Mouse (Mus musculus) adrenal gland, adult (tissue): ENCODE data around the gene Atp9a.

Experiments used
- DNase-seq, 2 experiments: peaks; one replicate each; pipeline ENCODE4 v3.0.0; 2022 to 2023; ENCODE audit warnings: low spot score in 1 of 2; ENCODE audit not compliant: inconsistent age in 2 of 2

The Atp9a gene

DNA sequence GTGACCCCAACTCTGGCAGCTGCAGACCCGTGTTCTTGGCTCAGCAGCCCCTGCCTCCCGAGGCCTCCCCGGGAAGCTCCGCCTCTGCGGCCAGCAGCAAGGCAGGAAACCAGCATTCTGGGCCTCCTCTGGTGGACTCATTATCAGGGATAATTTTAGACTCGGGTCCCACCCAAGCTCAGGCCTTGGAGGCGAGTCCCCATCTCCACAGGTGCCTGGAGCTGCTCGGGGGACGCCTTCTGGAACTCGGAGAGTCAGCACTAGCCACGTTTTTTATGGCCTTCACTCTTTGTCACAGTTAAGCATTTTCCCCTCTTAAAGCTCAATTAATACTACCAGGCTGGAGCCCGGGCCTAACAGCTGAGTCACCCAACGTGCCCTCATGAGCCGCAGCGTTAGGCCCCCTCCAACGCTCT is 137.5 kb downstream of the Atp9a start:
- no peak for DNase-seq

- DNase-seq = no peak
These were observed 139.8 kb downstream of the Atp9a start for GRCm38 (mm10) chr2:168602387-168602741.

DNA sequence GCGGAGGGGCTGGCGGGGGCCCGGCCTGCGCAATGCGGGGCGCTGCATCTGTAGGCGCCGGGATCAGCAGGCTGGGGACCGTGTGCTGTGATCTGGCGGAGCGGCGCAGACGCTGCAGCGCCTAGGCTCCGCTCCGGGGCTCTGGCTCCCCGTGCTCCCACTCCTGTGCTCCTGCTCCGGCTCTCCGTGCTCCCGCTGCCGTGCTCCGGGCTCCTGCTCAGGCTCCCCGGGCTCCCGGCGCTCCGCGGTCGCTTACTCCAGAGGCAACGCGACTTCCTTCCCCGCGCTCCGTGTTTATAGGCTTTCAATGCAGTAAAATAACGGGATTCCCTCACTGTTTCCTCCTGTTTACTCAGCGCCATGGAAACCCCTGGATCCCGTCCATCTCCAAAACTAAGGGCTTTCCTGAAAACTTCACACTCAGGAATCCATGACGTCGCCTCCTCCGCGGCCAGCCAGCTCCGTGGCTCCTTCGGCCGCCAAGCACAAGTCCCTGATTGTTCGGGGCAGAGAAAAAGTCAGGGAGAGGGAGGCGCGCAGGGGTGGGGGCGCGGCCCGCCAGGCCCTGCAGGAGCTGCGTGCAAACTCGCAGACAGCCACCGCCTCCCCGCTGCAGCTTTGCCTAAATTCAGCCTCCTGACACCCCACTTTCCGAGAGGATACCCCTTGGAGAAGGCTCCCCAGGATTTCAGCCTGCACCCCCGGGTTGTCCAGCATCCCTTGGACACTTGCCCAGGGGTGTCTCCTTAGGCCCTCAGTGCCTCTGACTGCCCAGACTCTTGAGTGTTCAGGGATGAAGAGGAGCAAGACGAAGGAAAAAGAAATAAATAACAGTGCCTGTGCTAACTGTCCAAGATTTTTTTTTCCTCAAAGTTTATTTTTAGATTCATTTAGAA is 140.5 kb downstream of the Atp9a start, which contains the start of gene Nfatc2:
Gene Nfatc2 (minus strand): TSS at position 167 of the 896 bp plus-strand sequence.
- DNase-seq = peak; percentile 74 to 92

- peak in 1 of 2 experiments; percentile 34 for DNase-seq
These were observed 141.3 kb downstream of the Atp9a start for GRCm38 (mm10) chr2:168600750-168601490.

DNA sequence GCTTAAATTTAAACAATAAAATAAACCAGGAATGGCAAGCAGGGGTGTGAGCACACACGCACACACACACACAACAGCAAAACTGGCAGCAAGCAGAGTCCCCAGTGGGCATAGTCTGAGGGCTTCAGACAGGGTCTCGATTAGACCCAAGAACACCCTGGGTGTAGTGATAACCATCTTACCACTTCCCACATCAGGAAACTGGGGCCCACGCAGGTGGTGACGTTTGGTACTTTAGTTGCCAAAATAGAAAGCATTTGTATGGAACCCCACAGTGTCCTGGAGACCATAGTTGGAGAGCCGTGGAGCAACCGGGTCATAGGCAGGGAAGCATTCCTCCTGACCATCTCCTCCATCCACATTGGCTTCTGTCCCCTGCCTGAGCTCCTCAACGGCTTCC is 146.5 kb downstream of the Atp9a start:
- DNase-seq = no peak

- peak; percentile 77 to 89 for DNase-seq
These were observed 148.5 kb downstream of the Atp9a start for GRCm38 (mm10) chr2:168593676-168594075.

DNA sequence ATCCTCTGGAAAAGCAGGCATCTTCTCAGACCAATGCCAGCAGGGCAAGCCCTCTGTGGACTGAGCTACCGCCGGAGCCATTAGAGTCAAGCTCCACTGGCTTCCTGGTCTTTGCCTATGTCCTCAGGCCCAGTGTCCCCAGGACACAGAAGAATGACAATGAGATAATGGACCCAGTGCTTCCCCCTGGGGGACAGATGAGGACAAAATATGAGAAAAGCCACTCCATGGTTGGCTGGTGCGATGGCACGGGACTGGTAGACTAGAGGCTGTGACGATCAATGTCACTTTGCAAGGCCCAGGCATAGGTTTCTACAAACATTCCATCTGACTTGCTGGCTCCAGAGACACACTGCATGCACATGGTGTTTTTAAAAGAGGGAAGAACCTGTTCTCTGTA is 149.2 kb downstream of the Atp9a start:
- no peak for DNase-seq

DNA sequence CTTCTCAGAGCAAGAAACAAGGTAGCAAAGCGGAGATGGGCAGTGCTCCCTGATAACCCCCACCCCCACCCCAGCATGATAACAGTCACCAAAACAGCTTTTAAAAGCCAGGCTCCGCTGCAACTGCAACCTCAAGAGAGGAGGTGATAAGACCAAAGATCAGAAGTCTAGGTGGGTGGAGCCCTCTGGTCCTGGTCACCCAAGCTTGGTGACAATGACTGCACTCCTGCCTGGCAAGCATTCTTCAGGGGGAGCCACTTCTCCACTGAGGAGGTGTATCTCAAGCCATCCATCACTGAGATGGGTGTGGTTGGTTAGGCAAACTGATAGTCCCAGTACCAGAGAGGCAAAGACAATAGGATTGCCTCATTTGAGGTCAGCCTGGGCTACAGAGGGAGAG is 151.1 kb downstream of the Atp9a start:
- DNase-seq = no peak

DNA sequence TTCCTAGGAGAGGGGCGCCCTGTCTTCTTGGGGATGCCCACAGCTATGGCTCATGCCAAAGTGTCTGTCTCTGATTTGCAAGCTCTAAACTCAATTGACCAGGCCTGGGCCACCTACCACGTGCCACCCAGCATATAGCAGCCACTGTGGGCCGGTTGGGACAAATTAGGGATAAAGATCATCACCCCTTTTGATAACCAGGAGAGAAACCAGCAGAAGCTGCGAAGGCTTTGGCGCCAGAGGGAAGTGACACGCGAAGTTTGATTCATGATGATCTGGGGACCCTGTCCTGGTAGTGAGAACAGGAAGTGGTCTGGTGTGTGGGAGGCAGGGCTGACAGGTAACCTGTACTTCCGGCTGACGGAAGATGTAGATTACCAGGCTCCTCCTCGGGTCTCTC is 151.7 kb downstream of the Atp9a start:
- no peak for DNase-seq

DNA sequence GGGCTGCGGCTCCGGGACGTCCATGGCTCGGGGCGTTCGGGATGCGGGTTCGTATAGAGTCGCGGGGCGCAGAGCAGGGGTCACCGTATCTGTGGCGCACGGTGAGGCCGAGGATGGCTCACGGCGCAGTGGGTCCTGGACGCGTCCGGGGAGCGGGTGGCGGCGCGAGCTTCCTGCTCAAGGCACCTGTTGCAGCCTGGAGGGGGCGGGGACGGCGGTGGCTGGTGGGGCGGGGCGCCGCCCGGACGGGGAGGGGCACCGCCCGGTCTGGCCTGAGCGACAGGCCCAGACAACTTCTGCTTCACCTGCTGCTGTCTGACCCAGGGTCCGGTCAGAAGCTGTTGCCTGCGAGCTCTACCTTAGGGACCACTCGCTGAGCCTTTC is 152.0 kb downstream of the Atp9a start:
- DNase-seq = peak; percentile 61 to 77

- peak; percentile 27 to 69 for DNase-seq
These were observed 152.6 kb downstream of the Atp9a start for GRCm38 (mm10) chr2:168589368-168590167.

DNA sequence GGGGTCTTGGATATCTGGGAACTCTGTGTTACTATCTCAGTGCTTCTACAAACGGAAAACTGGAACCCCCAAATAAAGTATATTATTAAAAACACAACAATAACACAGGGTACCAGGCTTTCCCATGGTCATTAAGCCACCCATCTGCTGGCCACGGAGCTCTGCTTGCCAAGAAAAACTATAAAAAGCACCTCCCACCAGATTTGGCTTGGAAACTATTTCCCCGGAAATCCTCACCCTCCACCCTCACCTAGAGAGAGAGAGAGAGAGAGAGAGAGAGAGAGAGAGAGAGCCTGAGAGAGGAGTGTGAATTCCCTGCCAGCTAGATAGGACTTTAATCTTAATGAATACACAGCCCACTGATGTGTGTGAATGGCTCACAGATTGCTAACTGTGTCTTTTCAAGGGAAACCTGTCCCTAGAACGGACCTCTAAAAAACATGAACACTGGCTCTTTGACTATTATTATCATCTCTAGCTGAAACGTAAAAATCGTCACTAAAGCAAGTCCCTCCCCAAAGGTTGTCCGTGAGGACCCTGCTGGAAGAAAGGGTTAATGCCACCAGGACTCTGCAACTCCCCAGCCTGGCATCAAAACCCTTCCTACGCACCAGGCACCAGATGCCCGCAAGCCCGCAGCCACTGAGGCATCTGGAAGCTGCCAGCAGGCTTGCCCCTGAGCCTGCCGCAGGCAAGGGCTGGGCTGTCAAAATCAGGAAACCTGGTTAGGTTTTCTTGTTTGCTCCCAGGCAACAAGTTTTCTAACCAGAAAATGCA is 153.4 kb downstream of the Atp9a start:
- no peak for DNase-seq

GRCm38 (mm10) chr2:168587159-168587558 is 155.1 kb downstream of the Atp9a start:
- DNase-seq = no peak

- no peak for DNase-seq
These were observed 155.7 kb downstream of the Atp9a start for GRCm38 (mm10) chr2:168586512-168586911.

GRCm38 (mm10) chr2:168584857-168585256 is 157.4 kb downstream of the Atp9a start:
- no peak for DNase-seq
